Mouse (Mus musculus) E14TG2a.4 (cell line): ENCODE data around the gene Rilpl1.
"Not testable (repeated sequence)": the region's sequence is repeated elsewhere in the genome, so short reads cannot be mapped to it uniquely, and the experiment has no call there.

ENCODE experiments used
- H3K27me3 ChIP-seq: 2 replicates; pipeline ENCODE4 v1.6.1; 2014; ENCODE audit warnings: low read length, control low read depth; ENCODE audit not compliant: insufficient read depth
- H3K36me3 ChIP-seq: 2 replicates; pipeline ENCODE4 v1.6.1; 2014; ENCODE audit warnings: low read length, control low read depth; ENCODE audit not compliant: insufficient read depth
- H3K4me1 ChIP-seq: replicated peaks from 2 replicates; pipeline ENCODE4 v1.6.1; 2014; ENCODE audit warnings: low read depth, low read length, control low read depth
- H3K4me3 ChIP-seq: replicated peaks from 2 replicates; pipeline ENCODE4 v1.5.1; 2014; ENCODE audit warnings: mild to moderate bottlenecking, low read length
- H3K9me3 ChIP-seq: 2 replicates; pipeline ENCODE4 v1.6.1; 2014; ENCODE audit warnings: low read length, control low read depth
- CTCF ChIP-seq: conservative IDR thresholded peaks from 2 replicates; pipeline ENCODE4 v1.5.1; 2014; ENCODE audit warnings: low read length
- NANOG ChIP-seq: IDR thresholded peaks from 2 replicates; pipeline ENCODE4 v1.6.1; 2014; ENCODE audit warnings: borderline replicate concordance, low read length, mixed read lengths
- POU5F1 ChIP-seq: IDR thresholded peaks from 2 replicates; pipeline ENCODE4 v1.6.1; 2014; ENCODE audit warnings: low read length, borderline replicate concordance

Gene Rilpl1

DNA sequence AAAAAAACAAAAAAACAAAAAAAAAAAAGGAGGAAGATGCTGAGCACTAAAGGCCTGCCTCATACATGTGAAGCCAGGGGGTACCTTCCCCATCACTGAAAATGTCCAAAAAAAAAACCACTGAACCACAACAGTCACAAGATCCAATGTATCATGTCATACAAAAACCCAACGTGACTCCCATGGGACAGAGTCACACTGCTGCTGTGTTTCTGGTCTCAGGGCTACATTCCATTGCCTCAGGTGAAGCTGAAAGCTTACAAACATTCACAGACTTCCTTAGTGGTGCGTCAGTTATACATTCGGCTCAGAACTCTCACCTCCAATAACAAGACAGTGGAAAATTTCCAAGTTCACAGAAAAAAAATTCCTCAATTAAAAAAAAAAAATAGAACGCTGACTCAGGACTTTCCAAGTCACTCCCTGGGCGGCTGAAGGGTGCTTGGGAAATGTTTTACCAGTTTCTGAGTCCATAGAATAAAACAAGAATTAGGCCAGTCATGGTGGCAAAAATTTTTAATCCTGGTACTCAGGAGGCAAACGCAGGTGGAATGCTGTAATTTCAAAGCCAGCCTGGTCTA lies 60.5 kb downstream of the Rilpl1 start:
- Histone ChIP-seq H3K4me1 (peaks cover 19% of the 10 kb centered on the region), H3K36me3 (peaks cover 12% of the 10 kb centered on the region), H3K9me3 (no peaks in the 10 kb centered on the region), H3K27me3 (peaks cover 10% of the 10 kb centered on the region), H3K4me3 (no peak overlapping the region)
- TF ChIP-seq CTCF (no peak), NANOG (no peak), POU5F1 (no peak)

GRCm38 (mm10) chr5:124469486-124469885 lies 61.7 kb downstream of the Rilpl1 start:
- Histone ChIP-seq H3K4me3 (no peak overlapping the region), H3K36me3 (peaks cover 12% of the 10 kb centered on the region), H3K27me3 (peaks cover 10% of the 10 kb centered on the region), H3K4me1 (peaks cover 25% of the 10 kb centered on the region), H3K9me3 (no peaks in the 10 kb centered on the region)
- TF ChIP-seq CTCF (no peak), POU5F1 (no peak), NANOG (no peak)

DNA sequence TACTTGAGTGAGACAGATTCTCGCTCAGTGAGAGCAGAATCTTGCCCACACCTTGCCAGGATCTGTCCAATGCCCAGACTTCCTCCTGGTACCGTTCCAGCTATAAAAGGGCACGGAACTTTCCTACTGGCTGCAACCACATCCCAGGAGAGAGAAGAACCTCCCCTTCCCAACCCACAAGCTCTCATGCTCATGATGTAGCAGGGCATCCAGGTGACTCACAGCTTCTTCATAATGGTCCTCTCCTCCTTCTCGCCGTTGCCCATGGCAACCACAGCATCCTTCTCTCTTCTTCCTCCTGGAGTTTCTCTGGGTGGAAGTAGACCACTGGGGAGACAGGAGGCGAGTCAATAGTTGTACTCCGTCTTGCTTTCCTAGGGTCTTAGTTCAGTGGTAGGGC lies 62.8 kb downstream of the Rilpl1 start:
- Histone ChIP-seq H3K4me1 (peaks cover 28% of the 10 kb centered on the region), H3K36me3 (peaks cover 16% of the 10 kb centered on the region), H3K9me3 (no peaks in the 10 kb centered on the region), H3K27me3 (peaks cover 10% of the 10 kb centered on the region), H3K4me3 (no peak overlapping the region)
- TF ChIP-seq NANOG, result no peak
- no peak for TF ChIP-seq CTCF
- TF ChIP-seq POU5F1, result no peak

- Histone ChIP-seq H3K36me3 (peaks cover 22% of the 10 kb centered on the region), H3K4me3 (no peak overlapping the region), H3K4me1 (peaks cover 28% of the 10 kb centered on the region), H3K27me3 (peaks cover 10% of the 10 kb centered on the region), H3K9me3 (no peaks in the 10 kb centered on the region)
- TF ChIP-seq POU5F1, result no peak
- no peak for TF ChIP-seq NANOG
- TF ChIP-seq CTCF, result no peak
Observed at GRCm38 (mm10) chr5:124467766-124468165, 63.4 kb downstream of the Rilpl1 start.

- Histone ChIP-seq H3K27me3 (peaks cover 6% of the 10 kb centered on the region), H3K36me3 (peaks cover 51% of the 10 kb centered on the region), H3K4me1 (peaks cover 40% of the 10 kb centered on the region), H3K9me3 (no peaks in the 10 kb centered on the region), H3K4me3 (no peak overlapping the region)
- peak; percentile 70; the same call in 1 of the 2 replicates for TF ChIP-seq NANOG
- no peak for TF ChIP-seq POU5F1
- no peak for TF ChIP-seq CTCF
Observed at GRCm38 (mm10) chr5:124464905-124465304, 66.3 kb downstream of the Rilpl1 start.

DNA sequence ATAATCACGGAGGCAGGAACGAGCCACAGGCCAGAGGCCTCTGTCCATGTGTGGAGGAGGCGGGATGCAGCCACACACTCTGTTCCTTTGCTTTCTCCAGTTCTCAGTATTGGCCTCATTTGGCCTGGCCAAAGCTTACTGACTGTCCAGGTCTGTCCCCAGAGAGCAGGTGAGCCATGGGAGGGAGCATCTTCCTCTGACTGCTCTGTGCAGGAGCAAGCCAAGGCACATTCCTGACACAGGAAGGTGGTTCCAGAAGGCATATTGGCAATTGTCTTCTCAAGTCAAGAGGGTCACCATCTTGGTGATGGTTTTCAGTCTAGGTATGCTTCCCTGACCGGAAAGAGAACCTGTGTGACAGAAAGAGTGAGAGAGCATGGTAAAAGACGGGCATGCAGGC lies 67.7 kb downstream of the Rilpl1 start:
- Histone ChIP-seq H3K27me3 (peaks cover 4% of the 10 kb centered on the region), H3K4me3 (no peak overlapping the region), H3K9me3 (no peaks in the 10 kb centered on the region), H3K4me1 (peaks cover 41% of the 10 kb centered on the region), H3K36me3 (peaks cover 59% of the 10 kb centered on the region)
- TF ChIP-seq POU5F1 (no peak), NANOG (no peak), CTCF (no peak)

DNA sequence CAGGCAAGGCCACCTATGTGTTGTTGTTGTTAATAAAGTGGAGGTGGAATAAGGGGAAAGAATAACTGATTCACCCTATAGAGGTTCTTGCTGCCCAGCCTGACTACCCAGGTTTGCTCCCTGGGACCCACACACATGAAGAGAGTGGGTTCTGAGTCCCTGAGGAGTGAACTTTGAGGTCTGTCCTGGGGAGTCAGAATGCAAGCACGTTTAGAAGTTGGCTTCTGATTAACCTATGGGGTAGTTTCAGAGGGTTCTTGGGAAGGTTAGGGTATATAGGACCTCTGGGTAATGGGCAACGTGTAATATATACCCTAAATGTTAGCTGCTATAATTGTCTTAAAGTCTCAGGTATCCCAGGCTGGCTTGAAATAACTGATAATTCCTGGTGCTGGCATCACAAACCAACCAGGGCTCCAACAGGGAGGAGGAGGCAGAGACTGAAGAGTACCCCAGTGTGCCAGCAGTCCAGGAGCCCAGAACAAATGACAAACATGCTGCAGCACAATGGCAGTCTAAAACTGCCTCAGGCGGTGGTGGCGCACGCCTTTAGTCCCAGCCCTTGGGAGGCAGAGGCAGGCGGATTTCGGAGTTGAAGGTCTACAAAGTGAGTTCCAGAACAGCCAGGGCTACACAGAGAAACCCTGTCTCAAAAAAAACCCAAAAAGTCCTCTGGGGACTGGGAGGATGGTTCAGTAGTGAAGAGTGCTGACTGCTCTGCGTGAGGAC lies 68.7 kb downstream of the Rilpl1 start:
- H3K4me3 ChIP-seq, result no peak overlapping the region
- TF ChIP-seq POU5F1 (no peak), NANOG (no peak), CTCF (no peak)
- peaks cover 63% of the 10 kb centered on the region for H3K36me3 ChIP-seq
- H3K27me3 ChIP-seq, result peaks cover 4% of the 10 kb centered on the region
- peaks cover 41% of the 10 kb centered on the region for H3K4me1 ChIP-seq
- no peaks in the 10 kb centered on the region for H3K9me3 ChIP-seq

DNA sequence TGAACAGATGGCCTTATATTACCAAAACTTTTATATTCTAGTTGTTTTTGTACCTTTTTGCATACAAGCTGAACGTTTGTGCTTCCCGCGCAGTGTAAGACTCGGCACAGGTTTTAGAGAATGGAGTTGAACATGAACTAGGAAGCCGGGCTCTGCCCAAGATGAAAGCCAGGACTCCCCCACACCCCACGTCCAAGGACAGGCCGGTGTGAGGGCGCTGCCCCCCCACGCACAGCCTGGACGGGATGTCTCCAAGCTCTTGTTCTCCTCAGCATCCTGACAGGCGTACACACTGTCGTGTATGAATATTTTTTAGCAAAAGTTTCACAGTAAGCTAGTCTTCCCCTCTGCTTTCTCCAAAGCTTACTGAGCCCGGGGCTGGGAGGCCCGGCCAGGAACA lies 70.3 kb downstream of the Rilpl1 start:
- Histone ChIP-seq H3K36me3 (peaks cover 79% of the 10 kb centered on the region), H3K4me1 (peaks cover 37% of the 10 kb centered on the region)
- H3K27me3 ChIP-seq, H3K9me3 ChIP-seq, H3K4me3 ChIP-seq: not testable (repeated sequence)

DNA sequence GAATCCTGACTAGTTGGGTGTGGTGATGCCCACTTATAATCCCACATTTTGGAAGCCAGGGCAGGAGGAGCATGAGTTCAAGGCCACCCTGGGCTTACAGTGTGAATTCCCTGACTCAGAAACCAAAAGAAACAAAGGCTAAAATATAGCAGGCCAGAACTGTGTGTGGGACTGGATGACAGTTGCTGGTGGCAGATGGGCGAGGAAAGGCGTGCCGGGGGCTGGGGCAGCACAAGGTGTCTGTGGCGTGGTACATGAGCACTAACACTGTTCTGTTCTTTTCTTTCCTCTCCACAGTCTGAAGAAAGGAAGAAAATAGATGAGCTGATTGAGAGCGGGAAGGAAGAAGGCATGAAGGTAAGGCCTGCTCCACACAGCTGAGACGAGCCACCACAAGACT lies 74.4 kb downstream of the Rilpl1 start:
- H3K4me1 ChIP-seq, result peaks cover 38% of the 10 kb centered on the region
- peaks cover 99% of the 10 kb centered on the region for H3K36me3 ChIP-seq
- no peaks in the 10 kb centered on the region for H3K9me3 ChIP-seq
- no peaks in the 10 kb centered on the region for H3K27me3 ChIP-seq
- TF ChIP-seq NANOG, result no peak
- TF ChIP-seq POU5F1, result no peak
- no peak for TF ChIP-seq CTCF
- no peak overlapping the region for H3K4me3 ChIP-seq
